Mouse (Mus musculus) heart, adult 8-10 months (tissue): ENCODE data around the gene Camsap1. TPM values are rescaled to one million over a fixed set of nuclear protein-coding genes. Genes with fewer than 3 reads are reported as not detected.

Experiments used
- DNase-seq: peaks from one replicate; pipeline ENCODE4 v3.0.0; 2022; ENCODE audit warnings: low spot score
- total RNA-seq, 4 experiments: library from RNA; stranded (reverse); gene quantifications; 2 replicates each; pipeline ENCODE4 v1.2.4; 2022

Camsap1 gene
- total RNA-seq, 4 experiments from 2014 or later = 32.6 to 42.3 (median 39.6) TPM

DNA sequence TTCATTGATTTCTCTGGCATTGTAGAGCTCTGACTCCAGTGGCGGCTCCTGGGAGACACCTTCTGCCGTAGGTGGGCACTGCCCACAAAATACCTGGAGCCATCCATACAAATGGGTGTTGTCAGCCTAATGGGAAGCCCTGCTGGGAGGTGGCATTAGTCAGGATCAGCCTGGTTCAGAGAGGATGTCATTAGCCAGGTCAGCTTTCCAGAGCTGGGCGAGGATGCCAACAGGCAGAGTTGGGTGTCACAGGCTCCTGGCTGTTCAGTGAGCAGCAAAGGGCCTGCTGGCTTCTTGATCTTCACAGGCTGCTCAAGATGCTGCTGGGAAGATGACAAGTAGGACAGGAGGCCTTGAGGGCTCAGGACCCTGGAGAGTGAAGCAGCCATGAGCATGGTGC is 98.3 kb downstream of the Camsap1 start:
- DNase-seq = no peak

DNA sequence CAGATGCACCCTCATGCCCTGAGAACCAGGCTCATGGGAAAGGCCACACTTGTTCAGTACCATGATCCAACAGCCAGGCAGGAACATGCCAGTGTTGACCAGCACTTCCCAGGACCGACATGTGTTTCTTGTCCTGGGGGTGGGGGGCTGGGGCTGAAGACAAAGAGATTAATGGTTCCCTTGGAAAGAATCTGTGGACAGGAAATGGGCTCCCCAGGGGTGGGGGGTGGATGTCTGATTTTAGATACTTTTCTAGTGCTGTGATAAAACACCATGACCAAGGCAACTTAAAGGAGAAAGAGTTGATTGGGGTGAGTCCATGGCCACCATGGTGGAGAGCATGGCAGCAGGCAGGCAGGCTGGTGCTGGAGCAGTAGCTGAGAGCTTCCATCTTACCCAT is 100.8 kb downstream of the Camsap1 start:
- no peak for DNase-seq

DNA sequence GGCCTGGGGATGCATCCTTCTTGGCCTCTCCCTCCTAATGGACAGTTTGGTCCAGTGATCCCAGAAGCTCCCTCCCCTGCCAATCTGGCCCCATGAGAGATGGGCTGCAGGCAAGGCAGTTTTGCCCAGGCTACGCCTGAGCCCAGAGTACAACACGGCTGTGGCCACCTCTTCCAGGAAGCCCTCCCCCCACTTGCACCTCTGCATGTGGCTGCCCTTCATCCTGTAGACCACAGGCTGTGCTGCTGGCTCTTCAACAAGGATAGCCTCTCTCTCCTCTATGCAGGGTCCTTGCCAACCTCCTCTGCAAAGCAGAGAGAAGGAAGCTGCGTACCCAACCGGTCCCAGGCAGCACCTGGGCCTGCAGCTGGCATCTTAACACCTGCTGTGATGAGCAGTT is 104.0 kb downstream of the Camsap1 start:
- DNase-seq = no peak

DNA sequence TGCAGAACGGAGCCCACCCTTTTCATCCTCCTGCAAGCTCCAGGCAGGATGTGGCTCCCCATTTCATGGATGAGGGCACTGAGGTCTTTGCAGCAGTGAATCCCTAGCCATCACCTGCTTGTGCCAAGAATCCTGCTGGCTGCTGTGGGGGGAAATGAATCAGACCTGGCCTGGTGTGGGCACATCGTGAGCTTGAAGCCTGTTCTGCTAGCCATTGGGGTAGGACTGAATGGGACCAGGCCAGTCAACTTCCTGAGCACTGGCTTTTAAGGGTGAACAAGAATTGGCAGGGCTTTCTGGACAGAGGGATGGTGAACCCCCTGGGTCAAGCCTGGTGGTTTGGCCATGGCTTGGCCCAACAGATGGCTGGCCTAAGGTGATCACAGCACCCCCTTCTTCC is 104.6 kb downstream of the Camsap1 start:
- DNase-seq = no peak

DNA sequence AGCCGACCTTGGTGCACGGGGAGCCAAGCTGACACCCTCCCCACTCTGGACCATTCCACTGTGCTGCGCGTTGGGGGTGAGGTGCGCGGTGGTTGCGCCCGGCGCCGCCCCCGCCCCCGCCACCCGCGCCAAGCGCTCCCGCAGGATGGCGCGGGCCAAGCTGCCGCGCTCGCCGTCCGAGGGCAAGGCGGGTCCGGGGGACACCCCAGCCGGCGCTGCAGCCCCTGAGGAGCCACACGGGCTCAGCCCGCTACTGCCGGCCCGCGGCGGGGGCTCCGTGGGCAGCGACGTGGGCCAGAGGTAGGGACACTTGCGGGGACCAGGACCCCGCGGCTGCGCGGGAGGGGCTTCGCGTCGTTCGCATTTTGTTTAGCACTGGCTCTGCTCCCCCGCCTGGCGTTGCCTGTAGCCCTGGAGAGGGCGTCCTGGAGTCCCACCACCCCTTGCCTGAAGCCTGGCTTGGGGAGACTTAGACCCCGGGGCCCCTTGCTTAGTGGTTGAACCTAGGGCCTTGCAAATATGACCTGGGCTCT is 105.3 kb downstream of the Camsap1 start:
- no peak for DNase-seq

DNA sequence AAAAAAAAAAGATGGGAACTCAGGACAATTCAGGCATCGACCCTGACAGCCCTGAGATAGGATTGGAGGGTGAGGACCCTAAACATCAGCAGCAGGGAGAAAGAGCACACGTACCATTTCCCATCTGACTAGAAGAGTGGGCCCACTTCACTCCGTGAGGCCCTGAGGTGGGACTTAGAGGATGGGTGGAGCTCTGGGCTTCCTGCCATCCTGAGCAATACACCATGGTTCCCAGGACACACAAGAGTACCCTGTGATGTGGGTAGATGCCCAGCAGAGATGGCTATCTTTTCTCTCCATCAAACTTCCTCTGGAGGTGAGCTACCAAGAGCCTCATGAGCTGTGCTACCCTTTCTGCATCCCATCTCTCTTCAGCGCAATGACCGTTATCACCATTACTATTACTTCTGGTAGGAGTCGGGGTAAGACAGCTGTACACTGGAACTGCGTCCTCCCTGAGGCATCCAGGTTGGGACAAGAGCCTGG is 105.8 kb downstream of the Camsap1 start:
- DNase-seq = no peak

Other genes with a start within 250 kb of the Camsap1 start
- gene Obp2b, start 246.3 kb downstream of the Camsap1 start, total RNA-seq = not detected
- not detected for gene Lcn3, start 217.7 kb downstream of the Camsap1 start, total RNA-seq
- gene Lcn11, start 206.3 kb downstream of the Camsap1 start, total RNA-seq = not detected
- gene Gm13539, start 201.0 kb downstream of the Camsap1 start, total RNA-seq = not detected
- not detected for gene Glt6d1, start 167.4 kb downstream of the Camsap1 start, total RNA-seq
- gene Lcn9, start 160.1 kb downstream of the Camsap1 start, total RNA-seq = not detected
- gene Sohlh1, start 136.0 kb downstream of the Camsap1 start, total RNA-seq = not detected
- under 1 TPM; 0.44 to 0.90 (median 0.59) TPM for gene Kcnt1, start 119.5 kb downstream of the Camsap1 start, total RNA-seq
- gene Ubac1, start 38.5 kb upstream of the Camsap1 start, total RNA-seq = 10 to 100 TPM; 80.7 to 88.9 (median 87.8) TPM
- gene Nacc2, start 139.9 kb upstream of the Camsap1 start, total RNA-seq = 10 to 100 TPM; 27.6 to 44.2 (median 31.7) TPM
- gene Lhx3, start 225.0 kb upstream of the Camsap1 start, total RNA-seq = not detected